Mouse (Mus musculus) heart, adult 10 weeks (tissue): ENCODE measurements around the gene Tmem159. TPM values are rescaled to one million over a fixed set of nuclear protein-coding genes. Genes with fewer than 3 reads are reported as not detected.

Source experiments
- polyA plus RNA-seq: library from polyadenylated mRNA; stranded (reverse); fragments of 350-450 nt; fragmentation: Illumina TruSeq; extraction: RNeasy Lipid Tissue Mini Kit (QIAGEN cat#74804); gene quantifications from one replicate; pipeline ENCODE4 v1.2.3, GENCODE M21; 2014; ENCODE audit warnings: low read depth, low replicate concordance

Tmem159 gene
- polyA plus RNA-seq, result 39.3 TPM

DNA sequence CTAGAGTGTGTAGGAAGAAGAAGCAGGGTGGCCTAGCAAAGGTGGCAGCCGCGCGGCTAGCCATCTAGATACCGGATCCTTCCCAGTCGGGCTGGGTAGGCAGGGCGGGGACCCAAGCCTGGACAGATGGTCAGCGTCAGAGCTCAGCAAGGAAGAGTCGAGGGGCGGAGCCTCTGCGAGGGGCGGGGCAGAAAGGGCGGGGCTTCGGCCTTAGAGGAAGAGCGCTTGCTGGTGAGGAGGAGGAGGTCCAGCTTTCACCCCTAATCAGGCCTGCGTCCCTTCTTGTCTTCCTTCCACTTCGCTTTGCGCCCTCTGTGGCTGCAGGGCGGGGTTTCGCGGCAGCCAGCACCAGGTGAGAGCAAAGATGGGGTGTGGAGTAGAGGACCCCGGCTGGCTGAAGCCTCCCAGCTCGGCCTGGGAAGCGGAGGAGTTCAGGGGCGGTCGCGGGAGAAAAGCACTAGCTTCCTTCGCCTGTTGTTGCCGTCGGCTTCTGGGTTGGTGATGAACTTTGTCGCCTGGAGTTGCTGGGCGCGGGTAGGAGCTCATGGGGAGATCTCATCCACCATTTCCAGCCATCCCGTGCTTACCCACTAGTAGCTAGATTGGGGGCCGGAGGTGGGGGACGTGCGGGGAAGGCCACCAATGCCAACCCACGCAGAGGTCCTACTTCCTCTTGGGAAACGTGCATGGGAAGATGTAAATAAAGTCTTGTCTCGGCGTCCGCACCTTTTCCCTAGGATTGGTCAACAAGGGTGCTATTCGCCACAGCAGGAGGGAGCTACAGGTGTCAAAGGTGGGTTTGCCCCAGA lies at the start of gene Tmem159:
Tmem159 (plus strand) TSS at position 190 of the 809 bp plus-strand sequence.

DNA sequence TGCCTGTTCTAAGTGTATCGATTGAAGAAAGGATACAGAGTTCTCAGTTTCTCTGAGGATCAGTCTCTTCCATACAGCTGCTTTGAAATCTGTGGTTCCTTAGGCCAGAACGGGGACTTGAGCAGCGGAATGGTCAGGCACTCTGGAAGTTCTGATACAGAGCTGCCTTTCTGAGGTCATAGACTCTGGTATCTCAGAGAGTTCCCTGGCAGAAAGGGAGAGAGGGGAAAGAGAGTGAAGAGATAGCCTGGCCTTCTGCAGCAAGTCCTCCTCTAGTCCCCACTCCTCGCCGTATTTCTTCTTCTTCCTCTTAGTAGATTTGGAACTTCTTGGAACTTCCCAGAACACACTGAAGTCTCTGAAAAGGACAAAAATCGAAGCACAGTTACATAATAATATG lies 7.0 kb upstream of the Tmem159 start, which contains the start of gene Dnah3:
Dnah3 (minus strand) TSS at position 101 of the 400 bp plus-strand sequence.

DNA sequence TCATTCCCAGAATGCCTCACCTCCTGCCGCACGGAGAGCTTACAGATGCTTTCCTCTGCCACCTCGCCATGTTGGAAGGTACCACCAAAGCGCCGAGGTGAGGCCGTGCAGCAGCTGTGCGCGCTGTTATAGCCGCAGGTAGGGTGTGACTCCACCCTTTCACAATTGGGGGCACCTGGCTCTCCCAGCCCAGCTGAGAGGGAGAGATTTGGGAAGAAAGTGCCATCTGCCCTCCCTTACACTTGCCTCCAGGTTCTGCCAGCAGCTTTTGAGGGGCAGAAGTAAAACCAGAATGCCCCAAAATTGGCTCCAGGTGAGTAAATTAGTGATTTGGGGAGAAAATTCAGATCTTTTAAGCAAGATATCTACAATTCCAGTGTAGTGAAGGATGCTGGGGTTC lies 43.0 kb downstream of the Tmem159 start, which contains the start of gene Zp2:
Zp2 (minus strand) TSS at position 101 of the 400 bp plus-strand sequence.

Other genes with a start within 250 kb of the Tmem159 start
- 10.9 TPM for gene Lyrm1, start 206.5 kb upstream of the Tmem159 start, polyA plus RNA-seq
- 5.8 TPM for gene Dcun1d3, start 206.1 kb upstream of the Tmem159 start, polyA plus RNA-seq
- not detected for gene Dnah3, start 7.1 kb upstream of the Tmem159 start, polyA plus RNA-seq
- gene Zp2, start 42.9 kb downstream of the Tmem159 start, polyA plus RNA-seq, result 0.39 TPM
- not detected for gene Anks4b, start 71.5 kb downstream of the Tmem159 start, polyA plus RNA-seq
- gene Crym, start 99.8 kb downstream of the Tmem159 start, polyA plus RNA-seq, result 0.68 TPM
- gene Abca14, start 101.6 kb downstream of the Tmem159 start, polyA plus RNA-seq, result not detected
- gene Abca15, start 226.3 kb downstream of the Tmem159 start, polyA plus RNA-seq, result not detected